Mouse (Mus musculus): ENCODE measurements at regions not wholly inside any gene's neighbourhood (a gene's known extent, or its start where the extent isn't known, plus 50 kb on each side); places are given as distances from the start of the nearest gene placed in this dataset.

DNA sequence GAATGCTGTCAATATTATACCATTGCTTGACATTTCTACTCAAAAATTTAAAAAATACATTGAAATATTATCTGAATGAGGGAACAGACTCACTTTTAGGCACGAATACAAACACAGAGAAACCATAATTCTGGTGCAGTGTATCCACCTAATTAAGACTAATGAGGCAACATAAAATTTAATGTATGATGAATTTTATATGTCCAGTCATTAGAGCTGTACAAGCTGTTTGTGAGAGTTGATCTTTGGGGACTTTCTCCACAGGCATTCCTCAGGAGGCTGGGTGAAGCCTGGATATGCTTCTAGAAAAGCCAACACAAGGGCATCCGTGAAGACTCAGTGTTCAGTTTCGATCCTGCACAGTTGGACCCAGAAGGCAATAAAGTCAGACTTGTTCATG is 394.6 kb upstream of the Zeb2 start:
- no peak for TF ChIP-seq POLR2A (IDR thresholded peaks at IDR 0.05; ENCODE audit: borderline replicate concordance, extremely low read depth, low read depth, low read length)
- no peak for TF ChIP-seq CTCF (IDR thresholded peaks at IDR 0.05; ENCODE audit: insufficient read depth, low read length)

All from lung, adult 2 months (tissue).